Mouse (Mus musculus) forebrain, embryonic 15.5 days (tissue): ENCODE data around the gene Syt2. TPM values are rescaled to one million over a fixed set of nuclear protein-coding genes. Genes with fewer than 3 reads are reported as not detected.
A peak's percentile ranks its signal among the peaks of the same experiment; 100 is the strongest.

Experiments used
- ATAC-seq: fragments of 200-750 bp; cut with Nextera tagmentation; replicated peaks from 2 replicates; pipeline ENCODE4 v1.8.0; 2017; ENCODE audit warnings: mild to moderate bottlenecking, moderate TSS enrichment, moderate library complexity
- H3K27ac ChIP-seq: fragments of 300-500 bp; sonication (generic); replicated peaks from 2 replicates; pipeline ENCODE4 v1.5.1; 2015; ENCODE audit warnings: mild to moderate bottlenecking, inconsistent platforms
- H3K27me3 ChIP-seq: fragments of 300-500 bp; sonication (generic); 2 replicates; pipeline ENCODE4 v1.6.1; 2015; ENCODE audit warnings: inconsistent platforms
- H3K36me3 ChIP-seq: fragments of 300-500 bp; sonication (generic); 2 replicates; pipeline ENCODE4 v1.6.1; 2015; ENCODE audit warnings: mild to moderate bottlenecking, inconsistent platforms
- H3K4me1 ChIP-seq: fragments of 300-500 bp; sonication (generic); 2 replicates; pipeline ENCODE4 v1.6.1; 2015; ENCODE audit warnings: inconsistent platforms
- H3K4me2 ChIP-seq: fragments of 300-500 bp; sonication (generic); replicated peaks from 2 replicates; pipeline ENCODE4 v1.6.1; 2015; ENCODE audit warnings: mild to moderate bottlenecking, inconsistent platforms
- H3K4me3 ChIP-seq: fragments of 300-500 bp; sonication (generic); 2 replicates; pipeline ENCODE4 v1.5.1; 2015; ENCODE audit warnings: mild to moderate bottlenecking, inconsistent platforms
- H3K9ac ChIP-seq: fragments of 300-500 bp; sonication (generic); replicated peaks from 2 replicates; pipeline ENCODE4 v1.6.1; 2015; ENCODE audit warnings: mild to moderate bottlenecking, inconsistent platforms
- H3K9me3 ChIP-seq: fragments of 300-500 bp; sonication (generic); 2 replicates; pipeline ENCODE4 v1.6.1; 2016; ENCODE audit warnings: inconsistent platforms
- WGBS: fragments of 180-500 bp; shearing (Covaris S2); methylation state at CpG from one replicate; pipeline ENCODE4 v1.1.7; 2015; ENCODE audit warnings: mixed read lengths; 5-methylcytosine and 5-hydroxymethylcytosine counted together
- polyA plus RNA-seq: library from polyadenylated mRNA; unstranded; fragments of >200 nt; fragmentation: Nextera tagmentation; extraction: Ambion mirVana; gene quantifications from 2 replicates; pipeline ENCODE4 v1.2.1, GENCODE M21; 2015

The Syt2 gene
- polyA plus RNA-seq, 1 experiment from 2014 or later = 1.2 TPM

GRCm38 (mm10) chr1:134697522-134698250, 51.2 kb downstream of the Syt2 start:
- peaks cover 19% of the 10 kb centered on the region for H3K4me1 ChIP-seq
- no peak for ATAC-seq
- 88% methylated on average over 17 of the region's 17 CpGs for WGBS
- no peak overlapping the region for H3K4me3 ChIP-seq
- no peak overlapping the region for H3K4me2 ChIP-seq
- H3K9me3 ChIP-seq = no peaks in the 10 kb centered on the region
- no peak overlapping the region for H3K27ac ChIP-seq
- H3K9ac ChIP-seq = no peak overlapping the region
- H3K36me3 ChIP-seq = no peaks in the 10 kb centered on the region
- no peaks in the 10 kb centered on the region for H3K27me3 ChIP-seq

GRCm38 (mm10) chr1:134698486-134698885, 52.0 kb downstream of the Syt2 start:
- no peak for ATAC-seq
- Histone ChIP-seq H3K4me3 (no peak overlapping the region), H3K27ac (no peak overlapping the region), H3K36me3 (no peaks in the 10 kb centered on the region), H3K9me3 (no peaks in the 10 kb centered on the region), H3K4me2 (no peak overlapping the region), H3K9ac (no peak overlapping the region), H3K4me1 (peaks cover 19% of the 10 kb centered on the region), H3K27me3 (no peaks in the 10 kb centered on the region)
- WGBS = 44% methylated on average over 5 of the region's 5 CpGs

- Histone ChIP-seq H3K27me3 (no peaks in the 10 kb centered on the region), H3K9me3 (no peaks in the 10 kb centered on the region), H3K4me1 (peaks cover 19% of the 10 kb centered on the region), H3K4me3 (no peak overlapping the region), H3K36me3 (no peaks in the 10 kb centered on the region), H3K9ac (no peak overlapping the region), H3K27ac (peak overlapping the region; percentile 28; the same call in 1 of the 2 replicates), H3K4me2 (no peak overlapping the region)
- WGBS = 61% methylated on average over 9 of the region's 9 CpGs
- ATAC-seq = no peak
Observed at GRCm38 (mm10) chr1:134699390-134699789, 52.9 kb downstream of the Syt2 start.

GRCm38 (mm10) chr1:134700151-134700550, 53.7 kb downstream of the Syt2 start:
- Histone ChIP-seq H3K27ac (peak overlapping the region; percentile 28; the same call in 1 of the 2 replicates), H3K4me3 (no peak overlapping the region), H3K27me3 (no peaks in the 10 kb centered on the region), H3K9me3 (no peaks in the 10 kb centered on the region), H3K36me3 (no peaks in the 10 kb centered on the region), H3K4me1 (peaks cover 19% of the 10 kb centered on the region), H3K9ac (no peak overlapping the region), H3K4me2 (no peak overlapping the region)
- 16% methylated on average over 2 of the region's 2 CpGs for WGBS
- no peak for ATAC-seq

GRCm38 (mm10) chr1:134700634-134701033, 54.2 kb downstream of the Syt2 start:
- no peaks in the 10 kb centered on the region for H3K27me3 ChIP-seq
- 16% methylated on average over 5 of the region's 5 CpGs for WGBS
- ATAC-seq = no peak; the same call in 1 of the 2 replicates
- H3K4me1 ChIP-seq = peaks cover 19% of the 10 kb centered on the region
- H3K9me3 ChIP-seq = no peaks in the 10 kb centered on the region
- H3K4me3 ChIP-seq = no peak overlapping the region
- no peaks in the 10 kb centered on the region for H3K36me3 ChIP-seq
- no peak overlapping the region for H3K9ac ChIP-seq
- no peak overlapping the region for H3K27ac ChIP-seq
- no peak overlapping the region for H3K4me2 ChIP-seq

- WGBS = 17% methylated on average over 6 of the region's 6 CpGs
- H3K36me3 ChIP-seq = no peaks in the 10 kb centered on the region
- no peaks in the 10 kb centered on the region for H3K9me3 ChIP-seq
- no peaks in the 10 kb centered on the region for H3K27me3 ChIP-seq
- no peak for ATAC-seq
- no peak overlapping the region for H3K4me3 ChIP-seq
- no peak overlapping the region for H3K9ac ChIP-seq
- H3K27ac ChIP-seq = no peak overlapping the region
- peaks cover 19% of the 10 kb centered on the region for H3K4me1 ChIP-seq
- H3K4me2 ChIP-seq = no peak overlapping the region
Observed at GRCm38 (mm10) chr1:134701191-134701590, 54.7 kb downstream of the Syt2 start.

GRCm38 (mm10) chr1:134703232-134703631, 56.8 kb downstream of the Syt2 start:
- H3K4me3 ChIP-seq = no peak overlapping the region
- ATAC-seq = no peak
- WGBS = 89% methylated on average over 2 of the region's 2 CpGs

GRCm38 (mm10) chr1:134704396-134705306, 58.2 kb downstream of the Syt2 start:
- no peak overlapping the region for H3K4me2 ChIP-seq
- no peak for ATAC-seq
- WGBS = 36% methylated on average over 22 of the region's 22 CpGs
- no peak overlapping the region for H3K27ac ChIP-seq
- peaks cover 16% of the 10 kb centered on the region for H3K27me3 ChIP-seq
- no peaks in the 10 kb centered on the region for H3K9me3 ChIP-seq
- H3K4me1 ChIP-seq = peaks cover 21% of the 10 kb centered on the region
- no peak overlapping the region for H3K9ac ChIP-seq
- H3K4me3 ChIP-seq = no peak overlapping the region
- H3K36me3 ChIP-seq = no peaks in the 10 kb centered on the region

More at GRCm38 (mm10) chr1:134703232-134703631, 56.8 kb downstream of the Syt2 start:
- Histone ChIP-seq H3K4me2 (no peak overlapping the region), H3K36me3 (no peaks in the 10 kb centered on the region), H3K4me1 (peaks cover 19% of the 10 kb centered on the region), H3K27me3 (peaks cover 16% of the 10 kb centered on the region), H3K9ac (no peak overlapping the region), H3K9me3 (no peaks in the 10 kb centered on the region), H3K27ac (no peak overlapping the region)

GRCm38 (mm10) chr1:134706549-134706948, 60.1 kb downstream of the Syt2 start:
- H3K27me3 ChIP-seq = peaks cover 19% of the 10 kb centered on the region

GRCm38 (mm10) chr1:134707516-134707915, 61.0 kb downstream of the Syt2 start:
- H3K4me2 ChIP-seq = no peak overlapping the region
- no peak overlapping the region for H3K27ac ChIP-seq
- H3K4me1 ChIP-seq = peaks cover 15% of the 10 kb centered on the region
- 82% methylated on average over 3 of the region's 3 CpGs for WGBS
- no peak overlapping the region for H3K4me3 ChIP-seq
- ATAC-seq = no peak
- no peaks in the 10 kb centered on the region for H3K9me3 ChIP-seq
- H3K36me3 ChIP-seq = no peaks in the 10 kb centered on the region
- no peak overlapping the region for H3K9ac ChIP-seq
- H3K27me3 ChIP-seq = peaks cover 19% of the 10 kb centered on the region

More at GRCm38 (mm10) chr1:134706549-134706948, 60.1 kb downstream of the Syt2 start:
- no peak for ATAC-seq
- WGBS = 40% methylated on average over 2 of the region's 2 CpGs
- Histone ChIP-seq H3K36me3 (no peaks in the 10 kb centered on the region), H3K4me2 (no peak overlapping the region), H3K4me1 (peaks cover 15% of the 10 kb centered on the region), H3K27ac (no peak overlapping the region), H3K9ac (no peak overlapping the region), H3K4me3 (no peak overlapping the region), H3K9me3 (no peaks in the 10 kb centered on the region)

GRCm38 (mm10) chr1:134708274-134708673, 61.8 kb downstream of the Syt2 start:
- Histone ChIP-seq H3K9ac (peak overlapping the region; percentile 41), H3K9me3 (no peaks in the 10 kb centered on the region), H3K4me2 (peak overlapping the region; percentile 94), H3K36me3 (no peaks in the 10 kb centered on the region), H3K27me3 (peaks cover 19% of the 10 kb centered on the region), H3K4me3 (peak overlapping the region; percentile 53), H3K4me1 (peaks cover 15% of the 10 kb centered on the region), H3K27ac (no peak overlapping the region)
- WGBS = 7% methylated on average over 8 of the region's 8 CpGs
- ATAC-seq = peak; percentile 8; the same call in 1 of the 2 replicates

- Histone ChIP-seq H3K27me3 (peaks cover 19% of the 10 kb centered on the region), H3K36me3 (no peaks in the 10 kb centered on the region), H3K9ac (peak overlapping the region; percentile 41), H3K27ac (no peak overlapping the region), H3K4me3 (peak overlapping the region; percentile 53), H3K4me1 (peaks cover 19% of the 10 kb centered on the region), H3K4me2 (peak overlapping the region; percentile 94), H3K9me3 (no peaks in the 10 kb centered on the region)
- ATAC-seq = peak; percentile 75
- WGBS = under 1% methylated on average over 46 of the region's 46 CpGs
Observed at GRCm38 (mm10) chr1:134708801-134709385, 62.4 kb downstream of the Syt2 start.
